Mouse (Mus musculus): ENCODE data around the gene Fam43b. TPM values are rescaled to one million over a fixed set of nuclear protein-coding genes. Genes with fewer than 3 reads are reported as not detected.

Gene Fam43b
- total and polyA plus RNA-seq, 2 experiments from 2014 or later, result not detected

GRCm38 (mm10) chr4:138417882-138418281 is 21.6 kb upstream of the Fam43b start:
- 78% methylated on average over 4 of the region's 4 CpGs for WGBS
- Histone ChIP-seq H3K9ac (replicated peaks; ENCODE audit: low read depth, low read length) (no peak overlapping the region), H3K9me3 (replicated peaks; ENCODE audit: control insufficient read depth, low read length) (no peaks in the 10 kb centered on the region), H3K36me3 (replicated peaks; ENCODE audit: control insufficient read depth, insufficient read depth, low read length) (no peaks in the 10 kb centered on the region), H3K4me3 (ENCODE audit: low read depth, low read length) (no peak overlapping the region), H3K27me3 (ENCODE audit: control insufficient read depth, insufficient read depth, low read length) (peaks cover 12% of the 10 kb centered on the region; the same call in 1 of the 2 replicates), H3K27ac (ENCODE audit: low read depth) (no peak overlapping the region), H3K4me2 (ENCODE audit: low read depth, low read length) (no peak overlapping the region), H3K4me1 (ENCODE audit: control insufficient read depth, insufficient read depth) (no peaks in the 10 kb centered on the region)
- DNase-seq (ENCODE audit: low spot score) (no peak), ATAC-seq (ENCODE audit: insufficient read depth, low read depth) (no peak)
- TF ChIP-seq CTCF (IDR thresholded peaks at IDR 0.05; ENCODE audit: low read depth) (no peak), EP300 (IDR thresholded peaks at IDR 0.05; ENCODE audit: low read depth) (no peak)

- DNase-seq (ENCODE audit: low spot score) (no peak), ATAC-seq (ENCODE audit: insufficient read depth, low read depth) (no peak)
- Histone ChIP-seq H3K27ac (ENCODE audit: low read depth) (no peak overlapping the region), H3K36me3 (replicated peaks; ENCODE audit: control insufficient read depth, insufficient read depth, low read length) (no peaks in the 10 kb centered on the region), H3K9ac (replicated peaks; ENCODE audit: low read depth, low read length) (no peak overlapping the region), H3K9me3 (replicated peaks; ENCODE audit: control insufficient read depth, low read length) (no peaks in the 10 kb centered on the region), H3K4me1 (ENCODE audit: control insufficient read depth, insufficient read depth) (no peaks in the 10 kb centered on the region), H3K4me3 (ENCODE audit: low read depth, low read length) (no peak overlapping the region), H3K4me2 (ENCODE audit: low read depth, low read length) (no peak overlapping the region), H3K27me3 (ENCODE audit: control insufficient read depth, insufficient read depth, low read length) (peaks cover 16% of the 10 kb centered on the region; the same call in 1 of the 2 replicates)
- TF ChIP-seq CTCF (IDR thresholded peaks at IDR 0.05; ENCODE audit: low read depth) (no peak), EP300 (IDR thresholded peaks at IDR 0.05; ENCODE audit: low read depth) (no peak)
- 58% methylated on average over 5 of the region's 5 CpGs for whole genome bisulfite sequencing
These were observed 20.1 kb upstream of the Fam43b start for GRCm38 (mm10) chr4:138416414-138416813.

- Histone ChIP-seq H3K27me3 (ENCODE audit: control insufficient read depth, insufficient read depth, low read length) (peaks cover 19% of the 10 kb centered on the region; the same call in 1 of the 2 replicates), H3K4me3 (ENCODE audit: low read depth, low read length) (no peak overlapping the region), H3K27ac (ENCODE audit: low read depth) (no peak overlapping the region), H3K4me2 (ENCODE audit: low read depth, low read length) (no peak overlapping the region), H3K36me3 (replicated peaks; ENCODE audit: control insufficient read depth, insufficient read depth, low read length) (no peaks in the 10 kb centered on the region), H3K9me3 (replicated peaks; ENCODE audit: control insufficient read depth, low read length) (no peaks in the 10 kb centered on the region), H3K9ac (replicated peaks; ENCODE audit: low read depth, low read length) (no peak overlapping the region), H3K4me1 (ENCODE audit: control insufficient read depth, insufficient read depth) (no peaks in the 10 kb centered on the region)
- ATAC-seq (ENCODE audit: insufficient read depth, low read depth) (no peak), DNase-seq (ENCODE audit: low spot score) (no peak)
- TF ChIP-seq EP300 (IDR thresholded peaks at IDR 0.05; ENCODE audit: low read depth) (no peak), CTCF (IDR thresholded peaks at IDR 0.05; ENCODE audit: low read depth) (no peak)
- 64% methylated on average over 3 of the region's 3 CpGs for WGBS
These were observed 19.7 kb upstream of the Fam43b start for GRCm38 (mm10) chr4:138415991-138416390.

- ATAC-seq (ENCODE audit: insufficient read depth, low read depth) (no peak), DNase-seq (ENCODE audit: low spot score) (no peak)
- Histone ChIP-seq H3K27me3 (ENCODE audit: control insufficient read depth, insufficient read depth, low read length) (peaks cover 21% of the 10 kb centered on the region; the same call in 1 of the 2 replicates), H3K9ac (replicated peaks; ENCODE audit: low read depth, low read length) (no peak overlapping the region), H3K27ac (ENCODE audit: low read depth) (0 out of 2 replicates have a peak overlapping the region, but pooled peaks have one; percentile 30), H3K9me3 (replicated peaks; ENCODE audit: control insufficient read depth, low read length) (no peaks in the 10 kb centered on the region), H3K4me2 (ENCODE audit: low read depth, low read length) (peak overlapping the region; percentile 20), H3K36me3 (replicated peaks; ENCODE audit: control insufficient read depth, insufficient read depth, low read length) (no peaks in the 10 kb centered on the region), H3K4me3 (ENCODE audit: low read depth, low read length) (no peak overlapping the region), H3K4me1 (ENCODE audit: control insufficient read depth, insufficient read depth) (no peaks in the 10 kb centered on the region)
- 8% methylated on average over 6 of the region's 6 CpGs for WGBS
- TF ChIP-seq EP300 (IDR thresholded peaks at IDR 0.05; ENCODE audit: low read depth) (no peak), CTCF (IDR thresholded peaks at IDR 0.05; ENCODE audit: low read depth) (no peak)
These were observed 18.4 kb upstream of the Fam43b start for GRCm38 (mm10) chr4:138414725-138415124.

- DNase-seq (ENCODE audit: low spot score), result no peak
- ATAC-seq (ENCODE audit: insufficient read depth, low read depth), result no peak
- no peaks in the 10 kb centered on the region for H3K4me1 ChIP-seq (ENCODE audit: control insufficient read depth, insufficient read depth)
- H3K27ac ChIP-seq (ENCODE audit: low read depth), result no peak overlapping the region
- H3K9ac ChIP-seq (replicated peaks; ENCODE audit: low read depth, low read length), result no peak overlapping the region
- 0 out of 2 replicates have a peak, but pooled peaks cover 8% of the 10 kb centered on the region for H3K27me3 ChIP-seq (ENCODE audit: control insufficient read depth, insufficient read depth, low read length)
- H3K9me3 ChIP-seq (replicated peaks; ENCODE audit: control insufficient read depth, low read length), result no peaks in the 10 kb centered on the region
- H3K4me2 ChIP-seq (ENCODE audit: low read depth, low read length), result no peak overlapping the region
- H3K4me3 ChIP-seq (ENCODE audit: low read depth, low read length), result no peak overlapping the region
- H3K36me3 ChIP-seq (replicated peaks; ENCODE audit: control insufficient read depth, insufficient read depth, low read length), result no peaks in the 10 kb centered on the region
- TF ChIP-seq EP300 (IDR thresholded peaks at IDR 0.05; ENCODE audit: low read depth) (no peak), CTCF (IDR thresholded peaks at IDR 0.05; ENCODE audit: low read depth) (no peak)
- WGBS, result 53% methylated on average over 7 of the region's 7 CpGs
These were observed 15.3 kb upstream of the Fam43b start for GRCm38 (mm10) chr4:138411504-138412121.

- TF ChIP-seq CTCF (IDR thresholded peaks at IDR 0.05; ENCODE audit: low read depth) (no peak), EP300 (IDR thresholded peaks at IDR 0.05; ENCODE audit: low read depth) (no peak)
- no peak for ATAC-seq (ENCODE audit: insufficient read depth, low read depth)
- Histone ChIP-seq H3K27ac (ENCODE audit: low read depth) (no peak overlapping the region), H3K36me3 (replicated peaks; ENCODE audit: control insufficient read depth, insufficient read depth, low read length) (no peaks in the 10 kb centered on the region), H3K4me1 (ENCODE audit: control insufficient read depth, insufficient read depth) (no peaks in the 10 kb centered on the region), H3K4me2 (ENCODE audit: low read depth, low read length) (no peak overlapping the region), H3K9ac (replicated peaks; ENCODE audit: low read depth, low read length) (no peak overlapping the region), H3K4me3 (ENCODE audit: low read depth, low read length) (no peak overlapping the region), H3K27me3 (ENCODE audit: control insufficient read depth, insufficient read depth, low read length) (0 out of 2 replicates have a peak, but pooled peaks cover 8% of the 10 kb centered on the region), H3K9me3 (replicated peaks; ENCODE audit: control insufficient read depth, low read length) (no peaks in the 10 kb centered on the region)
- WGBS, result 10% methylated on average over 5 of the region's 5 CpGs
- no peak for DNase-seq (ENCODE audit: low spot score)
These were observed 14.7 kb upstream of the Fam43b start for GRCm38 (mm10) chr4:138411011-138411410.
